Mouse (Mus musculus): Measurements from ENCODE around the gene Gse1.

Gene Gse1

GRCm38 (mm10) chr8:120462611-120463010, 234.4 kb downstream of the Gse1 start:
- no peak for DNase-seq

- no peak for DNase-seq
Measured at GRCm38 (mm10) chr8:120463918-120464584, 235.8 kb downstream of the Gse1 start.

GRCm38 (mm10) chr8:120464585-120464937, 236.3 kb downstream of the Gse1 start:
- DNase-seq, result no peak

- peak; percentile 68 for DNase-seq
Measured at GRCm38 (mm10) chr8:120465710-120466109, 237.5 kb downstream of the Gse1 start.

- DNase-seq, result no peak
Measured at GRCm38 (mm10) chr8:120466266-120466665, 238.0 kb downstream of the Gse1 start.

GRCm38 (mm10) chr8:120467598-120467997, 239.3 kb downstream of the Gse1 start:
- no peak for DNase-seq

GRCm38 (mm10) chr8:120470170-120470569, 241.9 kb downstream of the Gse1 start:
- DNase-seq, result no peak

GRCm38 (mm10) chr8:120471166-120471565, 242.9 kb downstream of the Gse1 start:
- peak; percentile 77 for DNase-seq

GRCm38 (mm10) chr8:120471752-120472151, 243.5 kb downstream of the Gse1 start:
- no peak for DNase-seq

GRCm38 (mm10) chr8:120472230-120472629, 244.0 kb downstream of the Gse1 start:
- peak; percentile 78 for DNase-seq

- DNase-seq, result peak; percentile 65
Measured at GRCm38 (mm10) chr8:120473729-120474364, 245.6 kb downstream of the Gse1 start.

GRCm38 (mm10) chr8:120474496-120475235, 246.4 kb downstream of the Gse1 start:
- DNase-seq, result no peak

- DNase-seq, result no peak
Measured at GRCm38 (mm10) chr8:120475462-120476201, 247.4 kb downstream of the Gse1 start.

- DNase-seq, result peak; percentile 93
Measured at GRCm38 (mm10) chr8:120476711-120477575, 248.7 kb downstream of the Gse1 start.

- DNase-seq, result no peak
Measured at GRCm38 (mm10) chr8:120478754-120479153, 250.5 kb downstream of the Gse1 start.

- no peak for DNase-seq
Measured at GRCm38 (mm10) chr8:120479691-120480090, 251.4 kb downstream of the Gse1 start.

GRCm38 (mm10) chr8:120482015-120482689, 253.9 kb downstream of the Gse1 start:
- DNase-seq, result no peak

- DNase-seq, result no peak
Measured at GRCm38 (mm10) chr8:120484460-120484859, 256.2 kb downstream of the Gse1 start.

GRCm38 (mm10) chr8:120485116-120485515, 256.9 kb downstream of the Gse1 start:
- peak; percentile 49 for DNase-seq

GRCm38 (mm10) chr8:120485551-120486476, 257.6 kb downstream of the Gse1 start:
- peak; percentile 52 for DNase-seq

All from retina, postnatal 1 day (tissue).